Mouse (Mus musculus) myocyte (in vitro differentiated cells): ENCODE data around the gene Lrmda.

ENCODE experiments used
- CEBPB ChIP-seq: IDR thresholded peaks from 2 replicates; pipeline ENCODE4 v1.6.1; 2011; ENCODE audit warnings: mild to moderate bottlenecking, moderate library complexity; ENCODE audit not compliant: poor library complexity, insufficient read depth, severe bottlenecking
- E2F4 ChIP-seq: IDR thresholded peaks from one replicate; pipeline ENCODE4 v1.6.1; 2011; ENCODE audit warnings: mild to moderate bottlenecking, control low read depth, moderate library complexity; ENCODE audit not compliant: insufficient read depth
- MAX ChIP-seq: IDR thresholded peaks from one replicate; pipeline ENCODE4 v1.6.1; 2011; ENCODE audit warnings: low read depth, mild to moderate bottlenecking, control low read depth
- MYOD1 ChIP-seq, 3 experiments: IDR thresholded peaks; one replicate each; pipeline ENCODE4 v1.6.1; 2011; ENCODE audit warnings: control low read depth in 2 of 3, low read depth in 2 of 3, mild to moderate bottlenecking in 2 of 3, moderate library complexity in 1 of 3; ENCODE audit not compliant: insufficient read length in 2 of 3, control insufficient read depth in 1 of 3
- MYOG ChIP-seq, 3 experiments: IDR thresholded peaks; one replicate each; pipeline ENCODE4 v1.6.1; 2011; ENCODE audit warnings: control low read depth in 2 of 3, low read depth in 2 of 3, mild to moderate bottlenecking in 2 of 3; ENCODE audit not compliant: insufficient read length in 2 of 3, control insufficient read depth in 1 of 3, insufficient read depth in 1 of 3
- POLR2A ChIP-seq: IDR thresholded peaks from one replicate; pipeline ENCODE4 v1.6.1; 2011; ENCODE audit warnings: low read depth, mild to moderate bottlenecking, control low read depth, moderate library complexity; ENCODE audit not compliant: insufficient read length
- POLR2AphosphoS2 ChIP-seq: IDR thresholded peaks from one replicate; pipeline ENCODE4 v1.6.1; 2011; ENCODE audit warnings: low read depth, control low read depth; ENCODE audit not compliant: insufficient read length
- REST ChIP-seq: IDR thresholded peaks from one replicate; pipeline ENCODE4 v1.6.1; 2011; ENCODE audit warnings: mild to moderate bottlenecking, control low read depth, moderate library complexity; ENCODE audit not compliant: insufficient read depth, insufficient read length
- SRF ChIP-seq: IDR thresholded peaks from one replicate; pipeline ENCODE4 v1.6.1; 2011; ENCODE audit warnings: low read depth; ENCODE audit not compliant: control insufficient read depth, insufficient read length
- TCF12 ChIP-seq: IDR thresholded peaks from one replicate; pipeline ENCODE4 v1.6.1; 2011; ENCODE audit warnings: mild to moderate bottlenecking, control low read depth; ENCODE audit not compliant: poor library complexity, insufficient read depth, severe bottlenecking
- USF1 ChIP-seq: IDR thresholded peaks from one replicate; pipeline ENCODE4 v1.6.1; 2011; ENCODE audit warnings: low read depth, mild to moderate bottlenecking, control low read depth, moderate library complexity

DNA sequence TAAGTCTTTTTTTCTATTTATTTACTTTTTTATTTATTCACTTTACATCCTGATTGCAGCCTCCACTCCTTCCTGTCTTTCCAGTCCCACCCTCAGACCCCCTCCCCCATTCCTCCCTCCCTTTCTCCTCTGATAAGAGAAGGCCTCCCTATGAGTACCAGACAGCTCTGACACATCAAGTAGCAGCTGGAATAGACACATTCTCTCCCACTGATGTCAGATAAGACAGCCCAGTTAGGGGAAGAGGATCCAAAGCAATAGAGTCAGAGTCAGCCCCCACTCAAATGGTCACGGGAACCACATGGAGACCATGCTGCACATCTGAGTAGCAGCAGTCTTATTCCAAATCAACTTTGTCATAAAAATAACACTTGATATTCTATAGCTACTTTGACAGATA is 700.5 kb downstream of the Lrmda start:
- TF ChIP-seq POLR2A (no peak), CEBPB (no peak), MAX (no peak), E2F4 (no peak), USF1 (no peak), POLR2AphosphoS2 (no peak), MYOD1 (IDR thresholded peaks at IDR 0.05; ENCODE audit: control insufficient read depth in 1 of 3, insufficient read length in 2 of 3, low read depth in 2 of 3) (no peak), REST (no peak), MYOG (IDR thresholded peaks at IDR 0.05; ENCODE audit: control insufficient read depth in 1 of 3, insufficient read depth in 1 of 3, insufficient read length in 2 of 3, low read depth in 2 of 3) (no peak), TCF12 (no peak), SRF (no peak)
